Mouse (Mus musculus) intestine, embryonic 15.5 days (tissue): ENCODE measurements around the gene Fcer1g. TPM values are rescaled to one million over a fixed set of nuclear protein-coding genes. Genes with fewer than 3 reads are reported as not detected.
A peak's percentile ranks its signal among the peaks of the same experiment; 100 is the strongest.

ENCODE experiments used
- ATAC-seq: fragments of 200-750 bp; cut with Nextera tagmentation; 2 replicates; pipeline ENCODE4 v1.8.0; 2017; ENCODE audit warnings: moderate TSS enrichment, moderate library complexity
- H3K27ac ChIP-seq: fragments of 300-500 bp; sonication (generic); 2 replicates; pipeline ENCODE4 v1.5.1; 2015; ENCODE audit warnings: mild to moderate bottlenecking, inconsistent platforms
- H3K27me3 ChIP-seq: fragments of 300-500 bp; sonication (generic); replicated peaks from 2 replicates; pipeline ENCODE4 v1.6.1; 2015; ENCODE audit warnings: inconsistent platforms
- H3K36me3 ChIP-seq: fragments of 300-500 bp; sonication (generic); 2 replicates; pipeline ENCODE4 v1.6.1; 2015; ENCODE audit warnings: inconsistent platforms
- H3K4me1 ChIP-seq: fragments of 300-500 bp; sonication (generic); replicated peaks from 2 replicates; pipeline ENCODE4 v1.6.1; 2015; ENCODE audit warnings: inconsistent platforms
- H3K4me2 ChIP-seq: fragments of 300-500 bp; sonication (generic); replicated peaks from 2 replicates; pipeline ENCODE4 v1.6.1; 2015; ENCODE audit warnings: mild to moderate bottlenecking, inconsistent platforms
- H3K4me3 ChIP-seq: fragments of 300-500 bp; sonication (generic); replicated peaks from 2 replicates; pipeline ENCODE4 v1.5.1; 2015; ENCODE audit warnings: inconsistent platforms
- H3K9ac ChIP-seq: fragments of 300-500 bp; sonication (generic); 2 replicates; pipeline ENCODE4 v1.6.1; 2015; ENCODE audit warnings: inconsistent platforms
- H3K9me3 ChIP-seq: fragments of 300-500 bp; sonication (generic); 2 replicates; pipeline ENCODE4 v1.6.1; 2016; ENCODE audit warnings: inconsistent platforms
- WGBS: fragments of 180-500 bp; shearing (Covaris S2); methylation state at CpG from one replicate; pipeline ENCODE4 v1.1.7; 2015; 5-methylcytosine and 5-hydroxymethylcytosine counted together
- polyA plus RNA-seq: library from polyadenylated mRNA; unstranded; fragments of >200 nt; fragmentation: Nextera tagmentation; extraction: Ambion mirVana; gene quantifications from 2 replicates; pipeline ENCODE4 v1.2.1, GENCODE M21; 2015

The Fcer1g gene
- polyA plus RNA-seq, 1 experiment from 2014 or later: 51.5 TPM

GRCm38 (mm10) chr1:171187851-171188700 is 46.1 kb downstream of the Fcer1g start:
- no peaks in the 10 kb centered on the region for H3K36me3 ChIP-seq
- H3K9me3 ChIP-seq: no peaks in the 10 kb centered on the region
- H3K4me1 ChIP-seq: peaks cover 30% of the 10 kb centered on the region
- H3K9ac ChIP-seq: no peak overlapping the region
- H3K4me3 ChIP-seq: no peak overlapping the region
- ATAC-seq: no peak
- no peak overlapping the region for H3K27ac ChIP-seq
- 72% methylated on average over 13 of the region's 13 CpGs for WGBS
- no peak overlapping the region for H3K4me2 ChIP-seq
- no peaks in the 10 kb centered on the region for H3K27me3 ChIP-seq

- no peak for ATAC-seq
- 63% methylated on average over 8 of the region's 8 CpGs for WGBS
Observed at GRCm38 (mm10) chr1:171185655-171186054, 48.5 kb downstream of the Fcer1g start.

GRCm38 (mm10) chr1:171184314-171184713 is 49.9 kb downstream of the Fcer1g start:
- no peak overlapping the region for H3K27ac ChIP-seq
- H3K9me3 ChIP-seq: no peaks in the 10 kb centered on the region
- no peak overlapping the region for H3K9ac ChIP-seq
- H3K4me2 ChIP-seq: no peak overlapping the region
- H3K36me3 ChIP-seq: no peaks in the 10 kb centered on the region
- 45% methylated on average over 7 of the region's 7 CpGs for WGBS
- peak; percentile 86 for ATAC-seq
- no peaks in the 10 kb centered on the region for H3K27me3 ChIP-seq
- no peak overlapping the region for H3K4me3 ChIP-seq
- peaks cover 20% of the 10 kb centered on the region for H3K4me1 ChIP-seq

More at GRCm38 (mm10) chr1:171185655-171186054, 48.5 kb downstream of the Fcer1g start:
- Histone ChIP-seq H3K36me3 (no peaks in the 10 kb centered on the region), H3K4me3 (no peak overlapping the region), H3K27ac (no peak overlapping the region), H3K9me3 (no peaks in the 10 kb centered on the region), H3K27me3 (no peaks in the 10 kb centered on the region), H3K4me2 (no peak overlapping the region), H3K9ac (no peak overlapping the region), H3K4me1 (peaks cover 26% of the 10 kb centered on the region)

GRCm38 (mm10) chr1:171183620-171184019 is 50.5 kb downstream of the Fcer1g start:
- H3K36me3 ChIP-seq: no peaks in the 10 kb centered on the region
- 58% methylated on average over 3 of the region's 3 CpGs for WGBS
- ATAC-seq: no peak
- H3K4me1 ChIP-seq: peaks cover 14% of the 10 kb centered on the region; the same call in 1 of the 2 replicates
- H3K27me3 ChIP-seq: no peaks in the 10 kb centered on the region
- H3K4me3 ChIP-seq: no peak overlapping the region
- no peak overlapping the region for H3K4me2 ChIP-seq
- no peaks in the 10 kb centered on the region for H3K9me3 ChIP-seq
- no peak overlapping the region for H3K9ac ChIP-seq
- no peak overlapping the region for H3K27ac ChIP-seq

- no peak overlapping the region for H3K4me2 ChIP-seq
- no peaks in the 10 kb centered on the region for H3K36me3 ChIP-seq
- H3K4me1 ChIP-seq: peaks cover 11% of the 10 kb centered on the region; the same call in 1 of the 2 replicates
- no peak overlapping the region for H3K4me3 ChIP-seq
- WGBS: 75% methylated on average over 3 of the region's 3 CpGs
- H3K27me3 ChIP-seq: no peaks in the 10 kb centered on the region
- no peak overlapping the region for H3K9ac ChIP-seq
- no peak overlapping the region for H3K27ac ChIP-seq
- ATAC-seq: no peak
- H3K9me3 ChIP-seq: no peaks in the 10 kb centered on the region
Observed at GRCm38 (mm10) chr1:171183025-171183424, 51.1 kb downstream of the Fcer1g start.

Other genes with a start within 250 kb of the Fcer1g start
- 1.7 and 1.8 TPM in 2 replicates for gene Fcgr4, start 215.4 kb downstream of the Fcer1g start, polyA plus RNA-seq
- 14.0 and 14.7 TPM in 2 replicates for gene Fcgr3, start 169.4 kb downstream of the Fcer1g start, polyA plus RNA-seq
- 1.7 and 1.8 TPM in 2 replicates for gene Cfap126, start 120.4 kb downstream of the Fcer1g start, polyA plus RNA-seq
- gene Sdhc, start 83.8 kb downstream of the Fcer1g start, polyA plus RNA-seq: 360 and 387 TPM in 2 replicates
- 1.1 and 1.3 TPM in 2 replicates for gene Mpz, start 83.7 kb downstream of the Fcer1g start, polyA plus RNA-seq
- 16.4 and 18.5 TPM in 2 replicates for gene Pcp4l1, start 38.1 kb downstream of the Fcer1g start, polyA plus RNA-seq
- 9.2 and 10.5 TPM in 2 replicates for gene Nr1i3, start 20.4 kb downstream of the Fcer1g start, polyA plus RNA-seq
- gene Tomm40l, start 11.9 kb downstream of the Fcer1g start, polyA plus RNA-seq: 31.4 and 32.0 TPM in 2 replicates
- 84.7 and 123 TPM in 2 replicates for gene Apoa2, start 9.3 kb downstream of the Fcer1g start, polyA plus RNA-seq
- gene Adamts4, start 16.1 kb upstream of the Fcer1g start, polyA plus RNA-seq: 6.3 and 6.8 TPM in 2 replicates
- gene Ndufs2, start 17.0 kb upstream of the Fcer1g start, polyA plus RNA-seq: 304 and 326 TPM in 2 replicates
- 54.2 and 54.5 TPM in 2 replicates for gene B4galt3, start 36.0 kb upstream of the Fcer1g start, polyA plus RNA-seq
- 38.7 and 40.9 TPM in 2 replicates for gene Ppox, start 46.8 kb upstream of the Fcer1g start, polyA plus RNA-seq
- 56.0 and 57.2 TPM in 2 replicates for gene Usp21, start 53.6 kb upstream of the Fcer1g start, polyA plus RNA-seq
- 103 and 108 TPM in 2 replicates for gene Ufc1, start 60.7 kb upstream of the Fcer1g start, polyA plus RNA-seq
- 40.6 and 44.5 TPM in 2 replicates for gene Dedd, start 94.8 kb upstream of the Fcer1g start, polyA plus RNA-seq
- 43.3 and 47.6 TPM in 2 replicates for gene Nit1, start 111.3 kb upstream of the Fcer1g start, polyA plus RNA-seq
- 96.9 and 104 TPM in 2 replicates for gene Pfdn2, start 111.3 kb upstream of the Fcer1g start, polyA plus RNA-seq
- gene Klhdc9, start 126.4 kb upstream of the Fcer1g start, polyA plus RNA-seq: 0.94 and 1.0 TPM in 2 replicates
- 3.7 and 3.8 TPM in 2 replicates for gene Nectin4, start 135.7 kb upstream of the Fcer1g start, polyA plus RNA-seq
- gene Arhgap30, start 154.6 kb upstream of the Fcer1g start, polyA plus RNA-seq: 2.2 and 2.4 TPM in 2 replicates
- gene Usf1, start 176.9 kb upstream of the Fcer1g start, polyA plus RNA-seq: 62.1 and 62.5 TPM in 2 replicates
- gene Tstd1, start 184.5 kb upstream of the Fcer1g start, polyA plus RNA-seq: 3.3 and 3.8 TPM in 2 replicates
- 88.1 and 100 TPM in 2 replicates for gene F11r, start 203.2 kb upstream of the Fcer1g start, polyA plus RNA-seq